Mouse (Mus musculus): Measurements from ENCODE around the gene Slc4a2.

GRCm38 (mm10) chr5:24389011-24389657 lies 34.5 kb upstream of the Slc4a2 start:
- no peak for TF ChIP-seq CTCF (IDR thresholded peaks at IDR 0.05; ENCODE audit: low read depth, low read length)
- TF ChIP-seq POLR2A (IDR thresholded peaks at IDR 0.05; ENCODE audit: extremely low read depth, insufficient read depth, low read length) = no peak

Data from liver, adult 2 months (tissue).